Mouse (Mus musculus) heart, embryonic 14.5 days (tissue): ENCODE data around the gene Plekha6. TPM values are rescaled to one million over a fixed set of nuclear protein-coding genes. Genes with fewer than 3 reads are reported as not detected.

Experiments
- ATAC-seq: fragments of 200-750 bp; cut with Nextera tagmentation; 2 replicates; pipeline ENCODE4 v1.8.0; 2017; ENCODE audit warnings: low read depth, moderate TSS enrichment; ENCODE audit not compliant: insufficient number of reproducible peaks, insufficient read depth, low FRiP score
- H3K27ac ChIP-seq, 2 experiments: fragments of 200-500 bp in 1 of 2; fragments of 300-500 bp in 1 of 2; sonication (generic) in 1 of 2; replicated peaks in 1 of 2; 2 replicates each; pipeline ENCODE4 v1.5.1; 2012 to 2014; ENCODE audit warnings: low read depth in 2 of 2, low read length in 2 of 2, control low read depth in 1 of 2, mild to moderate bottlenecking in 1 of 2, mixed read lengths in 1 of 2; ENCODE audit not compliant: control insufficient read depth in 1 of 2, insufficient read depth in 1 of 2
- H3K27me3 ChIP-seq: fragments of 300-500 bp; sonication (generic); 2 replicates; pipeline ENCODE4 v1.6.1; 2014; ENCODE audit warnings: mild to moderate bottlenecking, low read length, control low read depth; ENCODE audit not compliant: control insufficient read depth, insufficient read depth
- H3K36me3 ChIP-seq: fragments of 300-500 bp; sonication (generic); 2 replicates; pipeline ENCODE4 v1.6.1; 2014; ENCODE audit warnings: mild to moderate bottlenecking, control low read depth, low read length, mixed read lengths; ENCODE audit not compliant: control insufficient read depth, insufficient read depth
- H3K4me1 ChIP-seq, 2 experiments: fragments of 200-500 bp in 1 of 2; fragments of 300-500 bp in 1 of 2; sonication (generic) in 1 of 2; 2 replicates each; pipeline ENCODE4 v1.6.1; 2012 to 2014; ENCODE audit warnings: low read length in 2 of 2, control low read depth in 1 of 2, mixed read lengths in 1 of 2; ENCODE audit not compliant: control insufficient read depth in 2 of 2, insufficient read depth in 2 of 2
- H3K4me2 ChIP-seq: fragments of 300-500 bp; sonication (generic); 2 replicates; pipeline ENCODE4 v1.6.1; 2014; ENCODE audit warnings: mild to moderate bottlenecking, low read length
- H3K4me3 ChIP-seq, 2 experiments: fragments of 200-500 bp in 1 of 2; fragments of 300-500 bp in 1 of 2; sonication (generic) in 1 of 2; 2 replicates each; pipeline ENCODE4 v1.5.1; 2012 to 2014; ENCODE audit warnings: low read length in 2 of 2, mild to moderate bottlenecking in 2 of 2, control low read depth in 1 of 2, low read depth in 1 of 2, moderate library complexity in 1 of 2; ENCODE audit not compliant: control insufficient read depth in 1 of 2, insufficient read depth in 1 of 2
- H3K9ac ChIP-seq: fragments of 300-500 bp; sonication (generic); 2 replicates; pipeline ENCODE4 v1.6.1; 2014; ENCODE audit warnings: mild to moderate bottlenecking, low read length
- H3K9me3 ChIP-seq: fragments of 300-500 bp; sonication (generic); 2 replicates; pipeline ENCODE4 v1.6.1; 2016; ENCODE audit warnings: low read length, control low read depth; ENCODE audit not compliant: control insufficient read depth
- WGBS: fragments of 180-500 bp; shearing (Covaris S2); extraction: QIAGEN DNeasy Blood & Tissue Kit; methylation state at CpG from one replicate; pipeline ENCODE4 v1.1.7; 2014; 5-methylcytosine and 5-hydroxymethylcytosine counted together
- polyA plus RNA-seq: library from polyadenylated mRNA; unstranded; fragments of >200 nt; fragmentation: Nextera tagmentation; extraction: Ambion mirVana; gene quantifications from 2 replicates; pipeline ENCODE4 v1.2.1, GENCODE M21; 2014

Gene Plekha6
- polyA plus RNA-seq, 1 experiment from 2014 or later, result 12.4 TPM

DNA sequence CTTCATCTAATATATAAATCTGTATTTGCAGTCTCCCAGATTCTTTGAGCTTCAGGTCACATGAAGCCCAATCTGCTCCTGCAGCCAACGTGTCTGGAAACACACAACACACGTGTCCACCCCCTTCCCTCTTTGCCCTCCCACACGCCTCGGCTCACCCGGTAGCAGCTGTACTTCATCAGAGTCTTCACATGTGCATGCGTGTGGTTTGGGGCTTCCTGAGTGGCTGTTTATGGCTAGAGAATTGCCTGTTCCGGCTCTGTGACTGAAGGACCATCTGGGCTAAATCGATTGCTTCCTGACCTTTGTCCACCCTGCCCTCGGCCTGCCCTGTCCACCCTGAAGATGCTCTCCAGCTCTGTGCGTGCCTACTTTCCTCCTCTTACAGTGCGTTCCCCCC, 73.7 kb downstream of the Plekha6 start:
- no peaks in the 10 kb centered on the region for H3K27me3 ChIP-seq
- H3K36me3 ChIP-seq, result no peaks in the 10 kb centered on the region
- peak overlapping the region; percentile 52 for H3K9ac ChIP-seq
- H3K9me3 ChIP-seq, result peaks cover 4% of the 10 kb centered on the region; the same call in 1 of the 2 replicates
- peak; percentile 22; the same call in 1 of the 2 replicates for ATAC-seq
- H3K4me3 ChIP-seq, result 0 out of 4 replicates have a peak overlapping the region, but pooled peaks of 1 of the 2 experiments have one; percentile 11
- H3K27ac ChIP-seq, result peak overlapping the region; percentile 81 to 98
- WGBS, result 13% methylated on average over 11 of the region's 11 CpGs
- peak overlapping the region; percentile 54 for H3K4me2 ChIP-seq
- H3K4me1 ChIP-seq, result peaks cover 41 to 67% of the 10 kb centered on the region in 2 experiments

DNA sequence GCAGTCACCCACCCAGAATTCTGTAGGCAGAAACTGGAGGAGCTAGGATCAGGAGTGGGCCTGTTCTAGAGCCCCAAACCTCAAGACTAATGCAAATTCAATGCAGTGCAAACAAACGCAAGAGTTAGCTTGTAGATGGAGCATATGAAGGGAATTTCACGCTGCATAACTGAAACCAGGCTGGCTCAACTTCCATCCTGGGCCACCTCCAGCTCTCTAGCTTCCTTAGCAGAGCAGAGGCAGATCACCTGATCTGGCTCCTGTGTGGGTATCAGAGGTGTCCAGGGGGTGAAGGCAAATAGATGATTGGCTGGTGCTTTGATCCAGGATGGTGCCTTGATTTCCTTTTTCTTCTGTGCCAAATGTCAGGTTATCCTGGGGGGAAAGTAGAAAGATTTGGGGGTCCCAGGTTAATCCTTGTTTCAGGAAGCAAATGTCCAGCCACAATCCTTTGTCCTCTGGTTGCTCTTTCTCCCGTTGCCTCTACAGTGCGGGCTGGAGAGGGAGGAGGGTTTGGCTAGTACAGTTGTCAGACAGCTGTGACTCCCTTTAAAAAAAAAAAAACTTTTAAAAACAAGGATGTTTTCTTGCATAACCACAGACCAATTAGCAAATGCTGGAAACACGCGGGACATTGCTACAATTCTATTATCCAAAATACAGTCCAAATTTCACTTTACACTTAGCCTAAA, 75.3 kb downstream of the Plekha6 start:
- Histone ChIP-seq H3K9ac (no peak overlapping the region; the same call in 1 of the 2 replicates), H3K4me3 (no peak overlapping the region)

DNA sequence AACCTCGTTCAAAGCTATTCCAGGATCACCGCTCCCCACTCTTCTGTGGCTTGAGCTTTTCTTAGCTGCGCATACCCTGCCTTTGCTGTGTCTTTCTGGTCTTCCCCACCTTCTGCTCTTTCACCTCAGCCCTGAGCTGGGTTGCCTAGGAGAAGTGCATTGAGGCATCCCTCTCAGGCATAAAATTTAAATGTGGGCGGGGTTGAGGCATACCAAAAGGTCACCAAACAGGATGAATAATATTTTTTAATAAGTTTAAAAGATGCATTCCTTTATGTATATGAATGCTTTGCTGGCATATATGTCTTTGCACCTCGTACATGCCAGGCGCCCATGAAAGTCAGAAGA, 75.8 kb downstream of the Plekha6 start:
- H3K27me3 ChIP-seq, result no peaks in the 10 kb centered on the region
- 82% methylated on average over 6 of the region's 6 CpGs for WGBS
- no peak overlapping the region; the same call in 1 of the 2 replicates for H3K9ac ChIP-seq
- no peak overlapping the region for H3K4me3 ChIP-seq
- H3K36me3 ChIP-seq, result no peaks in the 10 kb centered on the region
- 0 out of 4 replicates have a peak overlapping the region, but pooled peaks of 1 of the 2 experiments have one; percentile 19 for H3K27ac ChIP-seq
- H3K4me1 ChIP-seq, result peaks cover 45 to 70% of the 10 kb centered on the region in 2 experiments
- no peak for ATAC-seq
- H3K4me2 ChIP-seq, result no peak overlapping the region
- H3K9me3 ChIP-seq, result peaks cover 4% of the 10 kb centered on the region; the same call in 1 of the 2 replicates

More for the DNA sequence above, 75.3 kb downstream of the Plekha6 start:
- Histone ChIP-seq H3K36me3 (no peaks in the 10 kb centered on the region), H3K27ac (peak overlapping the region in 1 of 2 experiments; percentile 19; a peak in 1 of 4 replicates), H3K27me3 (no peaks in the 10 kb centered on the region), H3K4me1 (peaks cover 41 to 68% of the 10 kb centered on the region in 2 experiments), H3K9me3 (peaks cover 4% of the 10 kb centered on the region; the same call in 1 of the 2 replicates), H3K4me2 (no peak overlapping the region)
- ATAC-seq, result no peak
- WGBS, result 62% methylated on average over 6 of the region's 6 CpGs

DNA sequence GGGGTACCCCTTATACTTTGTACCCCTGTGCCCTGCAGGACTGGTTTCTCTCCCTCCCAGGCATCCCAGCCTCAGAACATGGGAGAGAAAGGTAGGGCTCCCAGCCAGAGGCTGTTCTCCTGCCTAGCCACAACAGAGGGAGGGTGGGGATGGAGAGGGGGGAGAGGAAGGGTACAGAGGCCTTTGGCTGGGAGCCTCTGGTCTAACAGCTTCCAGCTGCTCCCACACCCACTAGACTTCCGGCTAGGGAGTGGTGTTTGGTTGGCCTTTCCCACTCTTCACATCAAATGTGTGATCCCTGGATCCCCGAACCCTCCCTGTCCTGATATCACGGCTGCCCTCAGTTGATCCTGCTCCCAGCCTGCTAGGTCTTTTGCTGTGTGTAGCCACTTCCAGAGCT, 76.9 kb downstream of the Plekha6 start:
- Histone ChIP-seq H3K4me2 (no peak overlapping the region), H3K36me3 (no peaks in the 10 kb centered on the region), H3K9me3 (peaks cover 4% of the 10 kb centered on the region; the same call in 1 of the 2 replicates), H3K9ac (no peak overlapping the region), H3K27me3 (no peaks in the 10 kb centered on the region), H3K4me3 (no peak overlapping the region), H3K27ac (peak overlapping the region; percentile 5 to 36; a peak in 3 of 4 replicates), H3K4me1 (peaks cover 54 to 75% of the 10 kb centered on the region in 2 experiments)
- ATAC-seq, result no peak
- 27% methylated on average over 3 of the region's 3 CpGs for WGBS

DNA sequence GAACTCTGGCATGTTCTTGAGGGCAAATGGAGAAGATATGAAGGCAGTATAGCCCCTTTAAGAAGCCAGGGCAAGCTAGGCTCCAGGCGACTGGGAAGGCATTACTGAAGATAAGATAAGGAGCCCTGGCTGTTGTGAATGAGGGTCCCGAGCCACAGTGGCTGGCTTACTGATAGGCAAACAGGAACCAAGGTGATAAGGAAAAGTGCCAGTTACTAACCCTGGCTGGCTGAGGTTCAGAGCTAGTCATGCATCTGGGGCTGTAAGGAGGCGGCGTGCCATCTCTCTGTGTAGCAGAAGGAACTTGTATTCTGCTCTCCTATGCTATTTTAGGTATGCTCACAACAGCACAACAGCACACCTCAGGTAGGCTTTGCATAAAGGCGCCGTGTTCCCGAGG, 80.7 kb downstream of the Plekha6 start:
- WGBS, result 6% methylated on average over 7 of the region's 7 CpGs
- no peaks in the 10 kb centered on the region for H3K36me3 ChIP-seq
- peak; percentile 35; the same call in 1 of the 2 replicates for ATAC-seq
- peak overlapping the region; percentile 77 to 85 for H3K27ac ChIP-seq
- H3K4me1 ChIP-seq, result peaks cover 44 to 61% of the 10 kb centered on the region in 2 experiments
- H3K9ac ChIP-seq, result peak overlapping the region; percentile 44; the same call in 1 of the 2 replicates
- no peaks in the 10 kb centered on the region for H3K27me3 ChIP-seq
- no peaks in the 10 kb centered on the region for H3K9me3 ChIP-seq
- H3K4me3 ChIP-seq, result no peak overlapping the region
- H3K4me2 ChIP-seq, result peak overlapping the region; percentile 48

DNA sequence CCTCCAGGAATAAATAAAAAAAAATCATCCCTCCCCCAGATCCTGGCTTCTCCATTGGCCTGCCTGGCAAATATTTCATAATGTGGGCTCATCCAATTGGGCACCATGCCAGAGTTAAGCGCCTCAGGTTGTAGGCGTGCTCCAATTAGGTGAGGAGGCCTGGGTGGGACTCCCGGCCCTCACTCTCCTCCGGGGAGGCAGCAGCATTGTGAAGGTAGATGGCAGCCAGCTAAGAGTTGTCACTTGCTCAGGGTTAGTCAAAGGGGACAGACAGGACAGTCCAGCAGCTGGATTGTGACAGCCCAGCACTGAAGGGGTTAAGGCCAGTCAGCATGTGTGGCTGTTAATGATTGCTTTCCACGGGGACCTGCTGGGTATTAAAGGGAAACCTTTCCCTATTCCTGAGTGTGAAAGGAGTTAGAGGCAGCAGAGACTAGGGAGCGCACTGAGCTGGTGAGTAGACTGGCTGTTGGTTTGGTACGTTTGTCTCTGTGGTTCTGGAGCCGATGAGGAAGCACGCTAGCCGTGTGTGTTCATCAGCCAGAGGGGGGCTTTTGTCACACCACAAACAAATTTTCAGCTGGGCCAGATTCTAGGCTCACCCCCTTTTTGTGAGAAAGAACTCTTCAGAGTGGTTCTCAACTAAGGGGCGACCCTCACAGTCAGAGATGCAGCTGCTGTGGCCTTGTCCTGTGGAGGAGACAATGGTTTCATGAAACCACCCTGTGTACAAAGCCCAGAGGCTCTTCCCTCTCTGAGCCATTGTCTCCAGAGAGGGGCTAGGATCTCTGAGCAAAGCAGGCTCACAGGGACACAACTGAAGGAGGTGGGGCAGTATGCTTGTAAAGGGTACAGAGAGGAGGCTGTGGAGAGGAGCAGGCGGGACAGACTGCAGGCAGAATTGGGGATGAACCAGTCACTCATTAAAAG, 81.9 kb downstream of the Plekha6 start:
- 0 out of 2 replicates have a peak, but pooled peaks have one; percentile 31 for ATAC-seq
- Histone ChIP-seq H3K9ac (peak overlapping the region; percentile 44), H3K27me3 (no peaks in the 10 kb centered on the region), H3K27ac (peak overlapping the region; percentile 77 to 85), H3K4me1 (peaks cover 46 to 54% of the 10 kb centered on the region in 2 experiments), H3K9me3 (no peaks in the 10 kb centered on the region), H3K36me3 (peaks cover 6% of the 10 kb centered on the region; the same call in 1 of the 2 replicates), H3K4me2 (peak overlapping the region; percentile 48), H3K4me3 (peak overlapping the region; percentile 25)
- WGBS, result 24% methylated on average over 12 of the region's 12 CpGs

DNA sequence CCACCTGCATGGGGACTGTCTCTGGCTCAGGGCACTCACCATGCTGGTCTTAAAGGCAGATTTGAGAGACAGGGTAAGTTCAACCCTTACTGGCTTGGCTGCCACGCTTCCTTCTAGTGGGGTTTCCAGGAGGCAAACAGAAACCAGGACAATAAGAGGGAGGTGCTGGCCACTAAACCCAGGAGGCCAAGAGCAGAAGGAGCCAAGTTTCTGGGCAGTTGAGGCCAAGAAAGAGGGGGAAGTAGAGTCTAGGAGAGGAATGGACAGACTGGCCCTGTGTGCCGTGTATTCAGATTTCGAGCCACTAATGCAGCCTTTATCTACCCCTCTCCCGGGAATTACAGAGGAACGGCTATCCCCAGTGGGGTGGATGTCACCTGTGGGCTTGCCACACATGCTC, 83.2 kb downstream of the Plekha6 start:
- WGBS, result 51% methylated on average over 5 of the region's 5 CpGs
- Histone ChIP-seq H3K9me3 (no peaks in the 10 kb centered on the region), H3K27me3 (no peaks in the 10 kb centered on the region), H3K4me2 (peak overlapping the region; percentile 48), H3K9ac (peak overlapping the region; percentile 42), H3K27ac (peak overlapping the region in 1 of 2 experiments; percentile 3; a peak in 1 of 4 replicates), H3K36me3 (peaks cover 8% of the 10 kb centered on the region; the same call in 1 of the 2 replicates), H3K4me3 (peak overlapping the region; percentile 4 to 5; a peak in 1 of 4 replicates), H3K4me1 (peaks cover 54 to 62% of the 10 kb centered on the region in 2 experiments)
- ATAC-seq, result no peak
